Mouse (Mus musculus): ENCODE data around the gene Stard7. TPM values are rescaled to one million over a fixed set of nuclear protein-coding genes. Genes with fewer than 3 reads are reported as not detected.

Gene Stard7
- total RNA-seq, 1 experiment from 2014 or later, result 172 TPM

DNA sequence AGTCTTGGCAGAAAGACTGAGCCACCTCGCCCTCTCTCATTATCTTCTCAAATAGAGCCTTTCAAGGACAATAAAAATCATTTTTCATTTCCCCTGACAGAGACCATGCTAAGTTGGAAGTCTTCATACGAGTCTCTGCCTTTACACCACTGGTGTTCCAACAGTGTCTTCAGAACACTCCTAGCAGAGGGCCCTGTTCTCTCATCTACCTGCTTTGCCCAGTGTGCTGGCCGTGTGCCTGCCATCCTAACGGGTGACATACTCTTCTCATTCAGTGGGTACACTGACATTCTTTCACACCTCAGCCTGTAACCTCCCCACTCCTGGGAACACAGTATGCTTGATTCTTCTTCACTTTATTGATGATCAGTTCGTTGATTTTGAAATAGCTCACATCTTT is 46.4 kb downstream of the Stard7 start:
- no peak for ATAC-seq (replicated peaks; ENCODE audit: low read depth, poor library complexity, severe bottlenecking)

DNA sequence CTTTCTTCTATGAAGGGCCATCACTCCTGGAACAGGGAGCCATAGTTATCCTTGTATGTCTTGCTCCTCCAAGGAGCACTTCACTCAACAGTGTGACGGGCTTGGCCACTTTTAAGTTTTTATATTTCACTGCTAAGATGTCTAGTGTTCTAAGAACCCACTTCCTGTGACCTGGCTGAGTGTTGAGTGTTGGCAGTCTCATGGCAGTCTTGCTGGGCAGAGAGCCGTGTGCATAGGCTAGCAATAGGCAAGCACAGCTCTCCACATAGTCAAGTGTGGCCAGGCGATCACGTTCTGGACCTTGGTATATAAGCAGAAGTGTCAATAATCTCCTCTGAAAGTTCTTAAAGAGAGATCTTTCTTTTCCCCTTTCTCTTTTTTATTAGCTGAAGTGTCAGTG is 48.1 kb downstream of the Stard7 start:
- no peak for ATAC-seq (replicated peaks; ENCODE audit: low read depth, poor library complexity, severe bottlenecking)

DNA sequence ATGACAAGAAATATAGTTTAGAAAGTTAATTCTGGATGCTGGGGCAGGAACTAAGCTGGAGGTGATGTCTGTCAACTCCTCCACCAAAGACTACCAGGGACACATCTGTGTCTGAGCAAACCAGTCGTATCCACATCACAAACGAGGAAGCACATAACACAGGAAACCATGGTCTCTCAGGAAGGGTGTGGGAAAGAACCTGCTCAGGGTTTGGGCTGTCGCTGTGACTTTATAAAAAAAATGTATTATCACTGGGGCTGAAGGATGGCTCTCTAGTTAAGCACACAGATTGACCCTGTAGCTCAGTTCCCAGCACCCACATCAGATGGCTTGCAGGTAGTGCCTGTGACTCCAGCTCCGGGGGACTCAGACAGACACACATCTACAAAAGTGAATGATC is 49.1 kb downstream of the Stard7 start:
- no peak for ATAC-seq (replicated peaks; ENCODE audit: low read depth, poor library complexity, severe bottlenecking)

DNA sequence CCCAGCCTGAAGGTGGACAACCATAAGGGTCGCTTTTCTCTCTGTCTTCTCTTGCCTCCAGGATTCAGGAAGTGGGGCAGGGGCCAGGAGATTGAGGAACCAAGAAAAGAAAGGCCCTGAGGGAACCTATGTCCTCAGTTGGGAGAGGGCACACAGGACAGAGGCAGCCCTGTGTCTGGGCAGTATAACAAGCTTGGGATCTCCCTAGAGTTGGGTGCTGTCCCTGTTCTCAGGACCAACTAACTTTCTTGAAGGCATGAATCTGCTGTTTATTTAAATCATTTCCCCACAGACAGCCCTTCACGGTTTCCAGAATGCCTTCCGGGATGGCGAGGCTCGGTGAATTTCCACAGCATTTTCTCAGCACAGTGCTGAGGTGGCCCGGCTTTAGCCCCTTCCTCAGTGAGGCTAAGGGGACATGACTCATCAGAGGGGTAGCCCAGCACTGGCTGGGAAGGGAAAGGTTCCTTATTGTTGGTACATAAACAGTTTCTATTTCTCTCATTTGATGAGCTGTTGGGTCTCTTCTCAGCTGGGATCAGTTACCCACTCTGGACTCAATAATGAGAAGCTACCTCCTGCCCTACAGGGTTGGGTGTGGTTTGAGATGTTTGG is 52.8 kb downstream of the Stard7 start:
- ATAC-seq (replicated peaks; ENCODE audit: low read depth, poor library complexity, severe bottlenecking), result peak; percentile 40

DNA sequence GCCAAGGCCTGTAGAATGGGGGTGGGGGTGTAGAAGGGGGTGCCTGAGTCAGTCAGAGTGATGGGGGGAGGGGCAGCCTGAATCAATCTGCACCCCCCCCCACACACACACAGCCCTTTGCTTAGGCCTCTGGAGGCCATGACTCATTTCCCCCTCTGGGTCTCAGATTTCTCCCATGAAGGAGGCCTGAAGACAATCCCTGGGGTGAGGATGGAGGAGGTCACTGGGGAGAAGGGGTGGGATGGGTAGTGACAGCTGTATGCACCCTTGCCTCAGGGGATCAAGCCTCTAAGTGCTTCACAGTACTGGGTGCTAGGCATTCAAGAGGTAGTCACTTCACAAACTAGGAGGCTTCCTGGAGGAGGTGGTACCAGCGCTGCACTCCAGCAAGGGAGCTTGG is 53.6 kb downstream of the Stard7 start:
- ATAC-seq (replicated peaks; ENCODE audit: low read depth, poor library complexity, severe bottlenecking), result no peak

DNA sequence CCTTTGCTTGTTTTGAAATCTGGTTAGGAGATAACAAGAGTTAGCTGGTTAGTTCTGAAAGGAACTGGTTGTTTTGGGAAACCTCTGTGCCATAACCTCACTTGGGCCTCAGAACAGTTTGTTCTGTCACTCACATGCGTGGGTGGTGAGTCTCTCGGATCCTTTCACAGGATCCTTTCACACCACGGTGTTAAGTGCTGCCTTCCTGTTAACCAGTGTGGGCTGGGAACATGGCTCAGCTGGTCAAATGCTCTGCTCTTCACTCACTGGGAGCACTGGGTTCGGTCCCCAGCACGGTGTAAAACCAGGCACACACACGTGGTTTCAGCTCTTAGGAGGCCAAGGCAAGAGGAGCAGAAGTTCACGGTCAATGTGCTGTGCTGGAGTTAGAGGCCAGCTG is 54.4 kb downstream of the Stard7 start:
- no peak for ATAC-seq (replicated peaks; ENCODE audit: low read depth, poor library complexity, severe bottlenecking)

DNA sequence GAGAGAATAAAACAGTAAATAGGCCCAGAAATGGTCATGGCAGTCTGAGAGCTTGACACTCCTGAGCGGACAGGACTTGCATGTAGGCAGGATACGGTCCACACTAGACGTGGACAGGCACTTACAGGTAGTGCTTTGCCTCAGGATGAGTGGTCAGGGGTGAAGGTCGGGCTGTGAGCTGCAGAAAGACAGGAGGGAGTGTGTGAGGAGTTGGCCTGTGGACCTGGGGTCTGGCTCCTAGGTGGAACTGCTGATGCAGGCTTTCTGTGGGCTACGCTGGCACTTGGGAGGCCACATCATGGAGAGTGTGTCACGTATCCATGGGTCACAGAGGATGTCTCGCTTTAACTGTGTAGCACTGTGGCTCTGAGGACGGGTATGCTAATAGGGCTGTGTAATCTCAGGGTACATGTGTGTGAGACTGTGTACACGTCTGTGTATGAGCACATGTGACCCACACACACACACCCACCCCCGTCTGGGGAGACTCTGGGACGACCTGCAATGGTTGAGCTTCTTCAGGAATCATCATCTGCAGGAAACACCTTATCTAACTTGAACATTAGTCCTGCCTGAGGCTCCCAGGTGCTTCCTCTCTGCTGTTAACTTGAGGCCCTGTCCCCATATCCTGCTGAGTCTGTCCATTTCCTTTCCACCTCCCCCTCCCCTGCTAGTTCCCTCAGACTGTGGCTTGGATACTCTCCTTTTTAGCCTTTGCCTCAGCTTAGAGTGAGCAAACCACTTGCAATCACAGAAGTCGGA is 58.3 kb downstream of the Stard7 start:
- ATAC-seq (replicated peaks; ENCODE audit: low read depth, poor library complexity, severe bottlenecking), result peak; percentile 88

DNA sequence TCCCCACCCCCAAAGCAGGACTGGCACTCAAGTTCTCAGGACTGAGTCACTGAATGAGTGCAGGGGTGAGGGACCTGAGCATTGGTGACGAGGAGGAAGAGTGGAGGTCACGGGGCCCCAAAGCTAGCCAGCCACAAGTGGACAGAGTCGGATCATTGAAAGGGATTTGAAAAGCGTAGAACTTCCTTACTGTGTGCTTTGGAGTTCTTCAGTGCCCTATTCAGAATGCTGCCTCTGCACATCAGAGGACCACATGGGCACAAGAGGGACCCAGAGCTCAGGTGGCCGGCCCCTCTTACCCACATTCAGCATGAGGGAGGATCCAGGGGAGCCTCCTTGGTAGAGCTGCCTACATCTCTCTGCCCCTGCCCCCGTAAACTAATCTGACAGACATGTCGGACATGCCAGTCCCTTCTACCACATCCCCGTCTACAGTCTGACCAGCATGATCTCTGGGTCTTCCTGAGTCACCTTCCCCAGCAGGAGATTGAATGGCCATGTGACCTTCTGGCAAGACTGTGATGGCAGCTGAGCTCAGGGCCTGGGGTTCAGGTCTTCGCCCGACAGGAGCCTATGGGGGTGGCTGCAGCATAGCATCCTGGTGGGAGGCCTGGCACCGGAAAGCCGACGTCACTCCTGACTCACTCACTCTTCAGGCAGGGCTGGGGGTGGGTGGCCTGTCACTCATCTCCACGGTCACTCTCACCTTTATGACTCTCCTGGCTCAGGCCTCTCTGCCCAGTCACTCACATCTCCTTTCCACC is 63.0 kb downstream of the Stard7 start:
- ATAC-seq (replicated peaks; ENCODE audit: low read depth, poor library complexity, severe bottlenecking), result no peak

DNA sequence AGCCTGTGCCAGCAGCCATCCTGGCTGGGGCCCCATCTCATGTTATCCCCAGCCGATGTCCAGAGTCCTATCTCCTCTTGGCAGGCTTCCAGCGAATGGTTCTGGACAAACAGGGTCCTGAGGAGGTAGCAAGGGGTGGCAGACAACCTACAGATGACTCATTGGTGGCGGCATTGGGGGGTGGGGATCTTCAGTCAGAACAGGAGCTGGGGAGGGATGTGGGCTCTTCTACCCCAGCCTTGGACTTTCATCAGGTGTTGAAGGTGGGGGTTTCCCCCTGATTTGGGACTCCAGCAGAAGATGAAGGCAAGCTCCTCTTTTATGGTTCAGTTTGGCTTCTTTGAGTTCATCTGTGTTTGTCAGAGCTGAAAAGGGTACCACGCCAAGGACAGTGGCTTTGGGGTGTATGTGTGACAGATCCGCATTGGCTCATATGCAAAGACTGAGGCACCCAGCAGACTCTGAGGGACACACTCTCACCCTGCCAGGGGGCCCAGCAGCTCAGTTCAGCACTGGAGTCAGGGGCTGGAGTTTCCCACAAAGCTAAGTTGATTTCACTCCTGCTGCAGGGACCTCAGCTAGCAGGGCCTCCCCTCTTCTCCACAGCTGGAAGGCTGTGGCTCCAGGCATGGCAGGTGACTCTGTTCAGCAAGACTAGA is 64.1 kb downstream of the Stard7 start:
- ATAC-seq (replicated peaks; ENCODE audit: low read depth, poor library complexity, severe bottlenecking), result no peak

DNA sequence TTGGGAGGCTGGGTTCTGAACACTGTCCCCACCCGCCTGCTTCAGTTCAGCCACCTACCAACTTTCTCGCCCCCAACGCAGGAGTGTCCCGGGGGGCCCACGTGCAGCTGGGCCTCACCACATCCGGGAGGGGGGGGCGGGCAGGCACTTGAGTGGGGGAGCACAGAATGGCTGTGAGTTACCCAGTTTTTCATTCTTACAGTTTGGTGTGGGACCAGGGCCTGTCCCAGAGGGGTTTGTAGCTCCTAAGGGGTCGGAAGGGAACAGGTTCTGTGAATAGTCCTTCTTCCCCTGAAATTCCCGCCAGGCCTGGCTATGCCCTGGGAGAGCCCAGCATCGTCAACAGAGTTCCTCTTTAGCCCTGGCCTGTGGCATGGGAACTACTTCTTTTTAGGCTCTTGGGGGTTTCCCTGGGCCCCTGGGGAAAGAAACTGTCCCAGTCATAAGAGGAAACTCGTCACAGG is 65.1 kb downstream of the Stard7 start:
- no peak for ATAC-seq (replicated peaks; ENCODE audit: low read depth, poor library complexity, severe bottlenecking)

DNA sequence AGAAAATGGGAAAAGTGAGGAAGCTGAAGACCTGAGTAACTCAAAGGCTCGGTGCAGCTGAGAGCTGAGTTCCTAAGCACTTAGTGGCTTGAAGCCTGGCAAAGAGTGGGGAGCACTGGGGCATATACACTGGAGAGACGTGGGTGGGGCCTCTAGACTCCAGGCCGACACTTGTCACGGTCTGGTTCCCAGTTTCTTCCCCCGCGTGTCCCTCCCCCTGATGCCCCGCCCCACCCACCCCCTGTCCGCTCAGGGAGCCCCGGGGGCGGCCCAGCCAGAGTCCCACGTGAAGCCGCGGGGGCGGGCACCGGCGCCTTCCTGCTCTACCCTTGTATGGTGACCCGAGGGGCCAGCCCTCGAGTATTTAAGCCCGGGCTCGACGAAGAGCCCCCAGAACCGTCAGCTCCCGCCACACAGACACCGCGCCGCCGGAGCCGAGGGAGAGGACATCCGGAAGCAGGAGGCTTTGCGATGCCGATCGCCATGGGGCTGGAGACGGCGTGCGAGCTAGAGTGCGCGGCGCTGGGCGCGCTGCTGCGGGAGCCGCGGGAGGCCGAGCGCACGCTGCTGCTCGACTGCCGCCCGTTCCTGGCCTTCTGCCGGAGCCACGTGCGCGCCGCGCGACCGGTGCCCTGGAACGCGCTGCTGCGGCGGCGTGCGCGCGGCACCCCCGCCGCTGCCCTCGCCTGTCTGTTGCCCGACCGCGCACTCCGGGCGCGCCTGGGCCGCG is 65.9 kb downstream of the Stard7 start, which contains the start of gene Dusp2:
Gene Dusp2 (plus strand): TSS at position 393 of the 730 bp plus-strand sequence.
- ATAC-seq (replicated peaks; ENCODE audit: low read depth, poor library complexity, severe bottlenecking), result peak; percentile 59

DNA sequence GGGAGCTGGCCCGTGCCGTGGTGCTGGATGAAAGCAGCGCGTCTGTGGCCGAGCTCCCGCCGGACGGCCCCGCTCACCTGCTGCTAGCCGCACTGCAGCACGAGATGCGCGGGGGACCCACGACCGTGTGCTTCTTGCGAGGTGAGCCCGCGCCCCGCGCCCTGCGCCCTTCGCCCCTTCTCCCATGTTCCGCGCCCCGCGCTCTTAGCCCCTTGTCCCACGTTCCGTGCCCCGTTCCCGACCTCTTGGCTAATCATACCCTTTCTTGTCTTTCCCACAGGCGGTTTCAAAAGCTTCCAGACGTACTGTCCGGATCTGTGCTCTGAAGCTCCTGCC is 66.4 kb downstream of the Stard7 start:
- ATAC-seq (replicated peaks; ENCODE audit: low read depth, poor library complexity, severe bottlenecking), result no peak

DNA sequence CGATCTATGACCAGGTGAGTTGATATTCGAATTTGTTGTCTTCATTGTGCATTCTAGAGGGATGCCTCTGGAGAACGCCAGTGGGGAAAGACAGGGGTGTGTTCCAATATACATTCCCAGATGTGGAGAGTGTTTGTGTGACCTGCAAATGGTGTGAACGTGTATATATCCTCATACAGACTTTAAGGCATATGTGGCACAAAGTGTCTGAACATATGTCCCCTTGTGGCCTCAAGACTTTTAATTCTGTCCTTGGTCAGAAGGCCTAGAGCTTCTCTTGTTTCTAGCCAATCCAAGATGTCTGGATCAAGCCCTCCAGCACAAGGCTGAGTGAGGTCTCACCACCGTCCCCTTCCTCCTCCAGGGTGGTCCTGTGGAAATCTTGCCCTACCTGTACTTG is 66.9 kb downstream of the Stard7 start:
- no peak for ATAC-seq (replicated peaks; ENCODE audit: low read depth, poor library complexity, severe bottlenecking)

DNA sequence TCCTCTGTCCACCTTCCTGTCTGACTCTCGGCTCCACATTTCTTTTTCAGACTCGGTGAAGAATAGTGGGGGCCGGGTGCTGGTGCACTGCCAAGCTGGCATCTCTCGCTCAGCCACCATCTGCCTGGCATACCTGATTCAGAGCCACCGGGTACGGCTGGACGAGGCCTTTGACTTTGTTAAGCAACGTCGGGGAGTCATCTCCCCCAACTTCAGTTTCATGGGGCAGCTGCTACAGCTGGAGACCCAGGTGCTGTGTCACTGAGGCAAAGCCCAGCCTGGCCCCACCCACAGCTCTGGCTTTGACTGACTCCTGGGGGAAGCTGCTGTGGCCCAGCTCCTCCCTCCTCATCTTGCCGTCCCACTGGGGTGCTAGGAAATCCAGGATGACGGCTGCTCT is 67.5 kb downstream of the Stard7 start:
- ATAC-seq (replicated peaks; ENCODE audit: low read depth, poor library complexity, severe bottlenecking), result peak; percentile 21

DNA sequence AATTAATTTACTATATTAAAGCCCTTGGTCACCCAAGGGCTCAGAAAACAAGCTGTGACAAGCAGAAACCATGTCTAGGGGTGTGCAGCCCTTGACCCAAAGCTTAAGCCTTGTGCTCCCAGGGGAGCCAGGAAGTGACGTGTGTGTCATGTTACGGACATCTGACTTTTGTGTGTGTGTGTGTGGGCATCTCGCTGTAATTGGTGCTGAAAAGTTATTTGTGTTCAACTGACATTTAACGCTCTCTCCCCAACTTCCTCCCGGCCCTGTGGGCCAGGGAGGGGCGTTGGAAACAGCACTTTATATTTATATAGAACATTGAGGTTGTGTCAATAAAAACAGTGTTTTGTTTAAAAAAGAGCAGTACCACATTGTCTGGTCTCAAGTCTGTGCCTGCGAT is 68.0 kb downstream of the Stard7 start:
- ATAC-seq (replicated peaks; ENCODE audit: low read depth, poor library complexity, severe bottlenecking), result 0 out of 2 replicates have a peak, but pooled peaks have one; percentile 2

DNA sequence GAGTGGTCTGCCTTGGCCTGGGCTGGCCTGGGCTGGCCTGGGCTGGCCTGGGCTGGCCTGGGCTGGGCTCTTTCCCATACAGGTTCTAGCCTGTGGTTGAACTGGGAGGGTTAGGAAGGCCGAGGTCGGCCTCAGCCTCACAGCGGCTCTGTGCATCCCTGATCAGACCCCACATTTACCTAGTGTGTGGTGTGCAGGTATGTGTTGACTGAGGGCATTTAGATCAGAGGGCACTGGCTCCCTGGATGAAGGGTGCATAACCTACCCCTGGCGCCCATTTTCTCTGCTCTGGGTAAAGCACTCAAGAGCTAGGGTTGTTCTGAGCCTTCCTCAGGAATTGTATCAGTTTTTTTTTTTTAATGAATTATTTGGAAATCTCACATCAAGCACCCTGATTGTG is 68.4 kb downstream of the Stard7 start, which contains the start of gene Astl:
Gene Astl (plus strand): TSS at position 224 of the 400 bp plus-strand sequence.
- ATAC-seq (replicated peaks; ENCODE audit: low read depth, poor library complexity, severe bottlenecking), result no peak

DNA sequence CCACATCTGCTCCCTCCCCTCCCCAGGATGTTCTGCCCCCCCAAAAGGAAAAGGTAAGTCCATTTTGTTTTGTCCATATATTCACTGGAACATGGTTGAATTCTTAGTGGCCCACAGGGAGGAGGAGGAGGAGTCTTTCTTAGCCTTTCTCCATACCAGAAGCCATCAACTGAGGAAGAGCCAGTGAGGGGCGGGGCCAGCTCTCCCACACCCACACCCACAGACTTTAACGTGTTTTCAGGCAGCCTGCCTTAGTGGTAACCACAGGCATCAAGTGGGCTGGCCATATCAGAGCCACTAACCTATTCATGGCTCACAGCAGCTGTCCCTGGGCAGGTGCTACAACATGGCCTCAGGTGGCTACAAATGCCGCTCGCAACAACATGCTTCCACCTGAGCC is 68.8 kb downstream of the Stard7 start:
- ATAC-seq (replicated peaks; ENCODE audit: low read depth, poor library complexity, severe bottlenecking), result peak; percentile 41

DNA sequence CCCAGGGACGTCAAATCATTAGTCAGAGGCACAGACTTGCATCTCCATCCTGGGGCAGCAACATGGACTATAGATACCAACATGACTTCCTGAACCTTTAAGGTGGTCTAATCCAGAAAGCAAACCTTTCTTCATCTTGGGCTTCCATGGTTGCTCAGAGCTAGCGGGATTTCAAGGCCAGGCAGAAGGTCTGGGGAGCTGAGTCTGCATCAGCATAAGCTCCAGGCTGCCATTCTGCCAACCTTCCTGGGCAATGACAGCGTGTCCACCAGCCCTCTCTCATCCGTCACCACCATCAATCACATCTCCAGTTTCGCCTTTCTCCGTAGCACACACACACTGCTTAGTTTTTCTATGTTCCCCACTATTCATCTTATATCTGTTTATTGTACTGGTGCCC is 69.2 kb downstream of the Stard7 start:
- no peak for ATAC-seq (replicated peaks; ENCODE audit: low read depth, poor library complexity, severe bottlenecking)

DNA sequence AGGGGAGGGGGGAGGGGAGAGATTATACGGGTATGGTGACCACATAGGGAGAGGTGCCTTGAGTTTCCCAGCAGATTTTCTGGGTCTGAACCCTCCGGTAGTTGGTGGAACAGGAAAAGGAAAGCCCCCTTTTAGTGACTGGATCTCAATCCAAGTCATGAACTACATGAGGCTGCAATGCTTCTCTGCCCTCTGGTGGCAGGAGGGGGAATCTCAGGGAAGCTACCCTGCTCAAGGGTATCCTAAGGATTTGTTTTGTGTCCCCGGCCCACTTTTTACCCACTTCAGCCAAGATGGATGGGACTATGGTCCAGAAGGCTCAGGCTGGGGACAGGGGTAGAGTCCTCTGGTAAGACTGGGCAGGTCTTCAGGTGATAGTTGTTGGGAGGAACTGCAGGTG is 71.1 kb downstream of the Stard7 start:
- ATAC-seq (replicated peaks; ENCODE audit: low read depth, poor library complexity, severe bottlenecking), result peak; percentile 20; the same call in 1 of the 2 replicates

DNA sequence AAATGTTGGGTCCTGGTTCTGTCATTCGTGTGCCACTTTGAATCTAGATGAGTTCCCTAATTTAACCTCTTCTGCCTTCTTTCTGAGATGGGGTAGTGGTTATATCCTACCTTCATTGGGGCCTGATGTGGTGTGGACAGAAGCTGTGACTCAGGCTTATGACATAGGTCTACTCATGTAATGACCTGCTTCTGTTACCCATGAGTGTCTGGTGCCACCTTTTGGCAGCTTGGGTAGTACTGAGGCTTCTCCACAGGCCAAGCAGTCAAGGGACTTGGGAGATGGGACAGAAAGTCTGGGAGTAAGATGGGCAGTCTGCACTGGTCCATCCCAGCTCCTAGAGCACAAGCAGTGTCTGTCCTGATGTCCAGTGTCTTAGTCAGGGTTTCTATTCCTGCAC is 76.3 kb downstream of the Stard7 start:
- peak; percentile 78 for ATAC-seq (replicated peaks; ENCODE audit: low read depth, poor library complexity, severe bottlenecking)
